Mouse (Mus musculus) forebrain, embryonic 11.5 days (tissue): ENCODE results near the gene Saa1. TPM values are rescaled to one million over a fixed set of nuclear protein-coding genes. Genes with fewer than 3 reads are reported as not detected.

Experiments
- ATAC-seq: fragments of 200-750 bp; cut with Nextera tagmentation; replicated peaks from 2 replicates; pipeline ENCODE4 v1.8.0; 2017; ENCODE audit warnings: moderate TSS enrichment; ENCODE audit not compliant: low FRiP score
- DNase-seq: peaks from one replicate; pipeline ENCODE4 v3.0.0-alpha.2; 2017; ENCODE audit warnings: low spot score
- H3K27ac ChIP-seq: fragments of 300-500 bp; sonication (generic); 2 replicates; pipeline ENCODE4 v1.5.1; 2014; ENCODE audit warnings: low read depth, low read length
- H3K27me3 ChIP-seq: fragments of 300-500 bp; sonication (generic); 2 replicates; pipeline ENCODE4 v1.6.1; 2014; ENCODE audit warnings: mild to moderate bottlenecking, low read length, mixed read lengths; ENCODE audit not compliant: control insufficient read depth, insufficient read depth
- H3K36me3 ChIP-seq: fragments of 300-500 bp; sonication (generic); 2 replicates; pipeline ENCODE4 v1.6.1; 2014; ENCODE audit warnings: mild to moderate bottlenecking, low read length, moderate library complexity, mixed read lengths; ENCODE audit not compliant: control insufficient read depth, insufficient read depth
- H3K4me1 ChIP-seq: fragments of 300-500 bp; sonication (generic); replicated peaks from 2 replicates; pipeline ENCODE4 v1.6.1; 2014; ENCODE audit warnings: low read length, mixed read lengths; ENCODE audit not compliant: control insufficient read depth, insufficient read depth
- H3K4me2 ChIP-seq: fragments of 300-500 bp; sonication (generic); 2 replicates; pipeline ENCODE4 v1.6.1; 2014; ENCODE audit warnings: low read depth, mild to moderate bottlenecking, low read length, moderate library complexity, mixed read lengths; ENCODE audit not compliant: severe bottlenecking
- H3K4me3 ChIP-seq: fragments of 300-500 bp; sonication (generic); 2 replicates; pipeline ENCODE4 v1.5.1; 2014; ENCODE audit warnings: low read depth, low read length
- H3K9ac ChIP-seq: fragments of 300-500 bp; sonication (generic); 2 replicates; pipeline ENCODE4 v1.6.1; 2014; ENCODE audit warnings: low read length
- H3K9me3 ChIP-seq: fragments of 300-500 bp; sonication (generic); 2 replicates; pipeline ENCODE4 v1.6.1; 2016; ENCODE audit warnings: low read length, mixed read lengths; ENCODE audit not compliant: control insufficient read depth
- WGBS: fragments of 180-500 bp; shearing (Covaris S2); extraction: QIAGEN DNeasy Blood & Tissue Kit; methylation state at CpG from one replicate; pipeline ENCODE4 v1.1.7; 2014; 5-methylcytosine and 5-hydroxymethylcytosine counted together
- polyA plus RNA-seq: library from polyadenylated mRNA; unstranded; fragments of >200 nt; fragmentation: Nextera tagmentation; extraction: Ambion mirVana; gene quantifications from 2 replicates; pipeline ENCODE4 v1.2.1, GENCODE M21; 2014

The Saa1 gene
- polyA plus RNA-seq, 1 experiment from 2014 or later: not detected

DNA sequence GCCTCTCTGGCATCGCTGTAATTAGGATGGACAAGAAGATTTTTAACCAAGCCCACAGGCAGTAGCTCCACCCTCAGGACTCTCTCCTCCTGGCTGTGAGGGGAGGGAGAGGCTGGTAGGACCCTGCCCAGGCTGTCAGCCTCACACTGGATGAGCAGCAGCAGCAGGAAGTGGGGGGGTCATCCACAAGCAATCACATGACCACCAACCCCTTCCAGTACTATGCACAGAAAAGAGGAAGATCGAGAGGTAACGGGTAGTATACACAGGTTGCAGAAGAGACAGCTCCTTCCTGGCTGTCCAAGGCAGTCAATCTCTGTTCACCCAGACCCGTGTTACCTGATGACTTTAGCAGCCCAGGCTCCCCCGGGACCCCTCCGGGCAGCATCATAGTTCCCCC, 30.5 kb downstream of the Saa1 start:
- Histone ChIP-seq H3K4me3 (no peak overlapping the region), H3K9ac (no peak overlapping the region), H3K27ac (no peak overlapping the region), H3K9me3 (no peaks in the 10 kb centered on the region), H3K4me2 (no peak overlapping the region), H3K4me1 (no peaks in the 10 kb centered on the region), H3K36me3 (no peaks in the 10 kb centered on the region; the same call in 1 of the 2 replicates), H3K27me3 (no peaks in the 10 kb centered on the region)
- WGBS: 83% methylated on average over 6 of the region's 6 CpGs
- DNase-seq: no peak
- ATAC-seq: no peak

DNA sequence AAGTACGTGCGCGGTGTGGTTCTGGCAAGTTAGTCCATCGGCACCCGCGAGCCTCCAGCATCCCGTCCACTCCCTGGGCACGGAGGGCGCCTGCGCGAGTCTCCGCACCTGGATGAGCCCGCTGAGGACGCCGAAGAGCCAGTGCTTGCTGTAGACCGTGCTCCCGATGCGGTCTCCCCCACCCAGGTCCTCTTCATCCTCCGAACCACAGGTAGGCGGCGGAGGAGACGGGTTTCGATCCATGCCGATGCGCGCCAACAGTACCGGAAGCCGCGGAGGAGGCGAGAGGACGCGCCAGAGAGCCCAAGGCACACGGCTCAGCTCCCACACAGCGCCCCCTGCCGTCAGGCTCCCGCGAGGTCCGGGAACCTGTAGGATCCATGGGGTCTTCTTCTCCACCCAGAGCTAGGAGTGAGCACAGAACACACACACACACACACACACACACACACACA, 32.4 kb downstream of the Saa1 start, which contains the start of gene Saal1:
Gene Saal1, minus strand, starts transcription at position 291 of the 455 bp plus-strand sequence.
- Histone ChIP-seq H3K27ac (peak within 1 kb of the TSS; percentile 12; the same call in 1 of the 2 replicates), H3K9ac (peak within 1 kb of the TSS; percentile 91), H3K4me1 (no peaks in the 10 kb centered on the region), H3K27me3 (no peaks in the 10 kb centered on the region), H3K4me3 (peak within 1 kb of the TSS; percentile 88), H3K36me3 (peaks cover 3% of the 10 kb centered on the region), H3K9me3 (no peaks in the 10 kb centered on the region), H3K4me2 (peak within 1 kb of the TSS; percentile 47)
- under 1% methylated on average over 36 of the region's 38 CpGs for WGBS
- peak; percentile 98 for ATAC-seq
- DNase-seq: peak; percentile 98

DNA sequence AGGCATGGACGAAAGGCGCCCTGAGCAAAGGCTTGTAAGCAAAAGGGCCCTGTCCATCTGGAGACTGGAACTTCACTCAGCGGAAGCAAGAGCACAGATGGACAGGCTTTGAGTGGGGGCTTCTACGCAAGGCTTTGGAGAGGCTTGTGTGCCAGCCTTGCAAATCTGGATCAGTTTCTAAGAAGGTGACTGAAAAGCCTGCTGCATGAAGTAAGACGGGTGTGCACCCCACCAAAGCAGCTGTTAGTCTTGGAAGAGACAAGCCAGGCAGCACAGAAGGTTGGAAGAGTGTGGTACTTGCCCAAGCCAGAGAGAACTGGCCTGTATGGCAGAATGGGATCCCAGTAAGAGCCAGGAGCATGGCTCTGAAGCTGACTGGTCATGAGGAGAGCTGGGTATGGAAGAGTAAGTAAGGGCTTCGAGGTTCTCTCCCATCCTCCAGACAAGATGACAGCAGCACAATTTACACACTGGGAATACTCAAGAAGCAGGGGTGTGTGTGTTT, 42.2 kb downstream of the Saa1 start:
- Histone ChIP-seq H3K4me2 (no peak overlapping the region), H3K4me3 (no peak overlapping the region), H3K9ac (no peak overlapping the region), H3K27ac (no peak overlapping the region), H3K9me3 (no peaks in the 10 kb centered on the region), H3K36me3 (peaks cover 24% of the 10 kb centered on the region; the same call in 1 of the 2 replicates), H3K27me3 (no peaks in the 10 kb centered on the region), H3K4me1 (no peaks in the 10 kb centered on the region)
- DNase-seq (no peak), ATAC-seq (no peak)
- 96% methylated on average over 6 of the region's 6 CpGs for WGBS

DNA sequence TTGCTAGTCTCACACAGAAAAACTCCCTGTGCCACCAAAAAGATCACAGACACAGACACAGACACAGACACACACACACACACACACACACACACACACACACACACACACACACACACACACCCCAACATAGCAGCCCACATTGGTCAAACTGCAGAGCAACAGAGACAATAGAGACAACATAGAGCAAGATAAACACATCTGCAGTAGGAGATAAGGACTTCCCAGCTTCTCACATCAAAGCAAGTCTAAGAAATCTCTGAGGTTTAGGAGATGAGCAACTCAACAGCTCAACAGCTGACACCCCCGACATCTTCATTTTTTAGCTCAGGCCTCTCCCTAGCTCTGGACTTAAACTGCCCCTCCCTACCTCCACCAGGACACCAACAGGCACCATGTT, 46.0 kb downstream of the Saa1 start:
- Histone ChIP-seq H3K4me1 (no peaks in the 10 kb centered on the region), H3K9me3 (no peaks in the 10 kb centered on the region), H3K4me3 (no peak overlapping the region), H3K27me3 (no peaks in the 10 kb centered on the region), H3K27ac (no peak overlapping the region), H3K36me3 (peaks cover 7% of the 10 kb centered on the region; the same call in 1 of the 2 replicates), H3K9ac (no peak overlapping the region), H3K4me2 (no peak overlapping the region)
- DNase-seq: no peak
- WGBS: 88% methylated on average over 1 of the region's 1 CpGs
- no peak for ATAC-seq

Other genes starting within 250 kb of the Saa1 start
- gene Sergef, start 103.2 kb downstream of the Saa1 start, polyA plus RNA-seq: 17.6 and 18.7 TPM in 2 replicates
- 0.13 and 0.19 TPM in 2 replicates for gene Tph1, start 70.4 kb downstream of the Saa1 start, polyA plus RNA-seq
- 45.3 and 47.0 TPM in 2 replicates for gene Saal1, start 32.3 kb downstream of the Saa1 start, polyA plus RNA-seq
- not detected in 2 replicates for gene Saa3, start 27.3 kb downstream of the Saa1 start, polyA plus RNA-seq
- not detected in 2 replicates for gene Saa4, start 10.4 kb downstream of the Saa1 start, polyA plus RNA-seq
- gene Saa2, start 8.8 kb upstream of the Saa1 start, polyA plus RNA-seq: not detected in 2 replicates
- gene Hps5, start 53.1 kb upstream of the Saa1 start, polyA plus RNA-seq: 18.3 and 23.7 TPM in 2 replicates
- 53.9 and 56.2 TPM in 2 replicates for gene Gtf2h1, start 53.1 kb upstream of the Saa1 start, polyA plus RNA-seq
- gene Ldha, start 98.5 kb upstream of the Saa1 start, polyA plus RNA-seq: 2,020 and 2,118 TPM in 2 replicates
- 0.13 TPM in 1 of 2 replicates, not detected in the other for gene Ldhc, start 118.2 kb upstream of the Saa1 start, polyA plus RNA-seq
- gene Tsg101, start 177.0 kb upstream of the Saa1 start, polyA plus RNA-seq: 311 and 322 TPM in 2 replicates
- gene Uevld, start 215.5 kb upstream of the Saa1 start, polyA plus RNA-seq: 13.9 and 14.3 TPM in 2 replicates
- gene Gm9999, start 240.6 kb upstream of the Saa1 start, polyA plus RNA-seq: not detected in 2 replicates